Mouse (Mus musculus) fibroblast of lung, adult 2 months (primary cell): ENCODE measurements around the gene Slc46a2.

Experiments
- DNase-seq: peaks from one replicate; pipeline ENCODE4 v3.0.0-alpha.2; 2011; ENCODE audit warnings: low read depth

Gene Slc46a2

GRCm38 (mm10) chr4:59914608-59915403 lies at the start of gene Slc46a2:
Slc46a2 (minus strand) TSS chr4:59915056.
- DNase-seq = no peak

GRCm38 (mm10) chr4:59963405-59964344 lies 48.8 kb upstream of the Slc46a2 start, which contains the start of gene Mup6:
Mup6 (plus strand) TSS chr4:59964294.
- no peak for DNase-seq

GRCm38 (mm10) chr4:59960610-59961009 lies 45.8 kb upstream of the Slc46a2 start, which contains the start of gene Mup4:
Mup4 (minus strand) TSS chr4:59960710.
- DNase-seq = no peak

- DNase-seq = no peak
Measured at GRCm38 (mm10) chr4:59937543-59937942, 22.7 kb upstream of the Slc46a2 start.

GRCm38 (mm10) chr4:59932505-59933281 lies 17.8 kb upstream of the Slc46a2 start:
- DNase-seq = no peak

- DNase-seq = peak; percentile 60
Measured at GRCm38 (mm10) chr4:59928347-59928746, 13.5 kb upstream of the Slc46a2 start.

- no peak for DNase-seq
Measured at GRCm38 (mm10) chr4:59927666-59928065, 12.8 kb upstream of the Slc46a2 start.

- DNase-seq = no peak
Measured at GRCm38 (mm10) chr4:59925082-59925481, 10.2 kb upstream of the Slc46a2 start.

- DNase-seq = no peak
Measured at GRCm38 (mm10) chr4:59917966-59918365, 3.1 kb upstream of the Slc46a2 start.

- DNase-seq = no peak
Measured at GRCm38 (mm10) chr4:59908785-59909184, 6.1 kb downstream of the Slc46a2 start.

- peak; percentile 32 for DNase-seq
Measured at GRCm38 (mm10) chr4:59907657-59908230, 7.1 kb downstream of the Slc46a2 start.

GRCm38 (mm10) chr4:59907092-59907491 lies 7.8 kb downstream of the Slc46a2 start:
- DNase-seq = no peak

- DNase-seq = no peak
Measured at GRCm38 (mm10) chr4:59902547-59902946, 12.3 kb downstream of the Slc46a2 start.

GRCm38 (mm10) chr4:59901810-59902209 lies 13.0 kb downstream of the Slc46a2 start:
- no peak for DNase-seq

- DNase-seq = no peak
Measured at GRCm38 (mm10) chr4:59898521-59898919, 16.3 kb downstream of the Slc46a2 start.

GRCm38 (mm10) chr4:59897814-59898520 lies 16.9 kb downstream of the Slc46a2 start:
- no peak for DNase-seq

GRCm38 (mm10) chr4:59896000-59896399 lies 18.9 kb downstream of the Slc46a2 start:
- no peak for DNase-seq

- DNase-seq = peak; percentile 73
Measured at GRCm38 (mm10) chr4:59894977-59895575, 19.8 kb downstream of the Slc46a2 start.

- no peak for DNase-seq
Measured at GRCm38 (mm10) chr4:59894415-59894814, 20.4 kb downstream of the Slc46a2 start.

GRCm38 (mm10) chr4:59892731-59893130 lies 22.1 kb downstream of the Slc46a2 start:
- DNase-seq = no peak
